Comparison of ENCODE assay signal across 8 mouse cellular contexts in genomic region chr8:111343225-111343624, GRCm38 (mm10). TPM values are rescaled to one million over a fixed set of nuclear protein-coding genes. Genes with fewer than 3 reads are reported as not detected.
DNase-seq lines count a peak whose midpoint lies in the region; ATAC-seq and TF ChIP-seq lines count a peak whose summit lies in the region.
"Had no signal": no experiment of that assay in that cellular context is flagged by ENCODE, and none has a peak within 500 bp of the region (broad histone marks: within the 10 kb centered on the region; RNA-seq: fewer than 3 reads in every experiment).

No protein-coding gene starts in this region.

- no peak for ATAC-seq in G1E (ENCODE audit: extremely low read depth, insufficient number of reproducible peaks, low FRiP score, poor library complexity, severe bottlenecking)
- ATAC-seq in megakaryocyte-erythroid progenitor cell, adult 5-6 weeks (replicated peaks; ENCODE audit: low FRiP score, low TSS enrichment, poor library complexity, severe bottlenecking) = peak; percentile 90

- peaks cover 7% of the 10 kb centered on the region for H3K4me1 ChIP-seq in G1E (ENCODE audit: insufficient read depth, low read depth, low read length)

- no peaks in the 10 kb centered on the region for H3K36me3 ChIP-seq in G1E (replicated peaks)

- DNase-seq in G1E (ENCODE audit: low spot score) = peak; percentile 58
- DNase-seq in adrenal gland, postnatal 10 days = peak; percentile 92
- DNase-seq in embryo, embryonic 9.5 days (ENCODE audit: extremely low spot score) = peak; percentile 71
- peak; percentile 41 for DNase-seq in heart, postnatal 25 days (ENCODE audit: low spot score)
- DNase-seq in layer of hippocampus, postnatal 14 days (ENCODE audit: low spot score in 2 of 2) = peak; percentile 68 to 79
- peak; percentile 52 to 72 for DNase-seq in spleen, postnatal 14 days (ENCODE audit: low spot score in 2 of 2)

- peaks cover 42% of the 10 kb centered on the region for H3K27me3 ChIP-seq in G1E (ENCODE audit: insufficient read depth, low read length)

- intact Hi-C loops in heart, postnatal 25 days (cut with DNase I) = loop anchor here (1.0 to 5.0 kb wide), 4 partner anchors 96 to 319 kb away; partner anchors contain the start of gene Znrf1

- H3K4me3 ChIP-seq in G1E (ENCODE audit: low read depth, low read length) = no peak overlapping the region
- H3K4me3 ChIP-seq: myocyte had no signal

- H3K9me3 ChIP-seq in G1E (replicated peaks) = no peaks in the 10 kb centered on the region

- TF ChIP-seq CTCF in G1E (IDR thresholded peaks at IDR 0.05; ENCODE audit: low read depth, low read length) = peak; percentile 77

RNA-seq across cellular contexts. Expression of gene Mlkl, which starts 5.2 kb away (rescaled TPM):
- total RNA-seq in G1E (2014; fragmentation: Nextera tagmentation) (not detected in 2 replicates), G1E (2017) (0.17 TPM in 1 of 2 replicates, not detected in the other)
- not detected in 2 replicates for polyA plus RNA-seq in G1E (2012)
- 10 to 100 TPM; 10.5 to 11.1 TPM for total RNA-seq in adrenal gland, postnatal 10 days (2021)
- 1 to 10 TPM; 2.8 TPM for total RNA-seq in heart, postnatal 25 days (2021)
- under 1 TPM; 0.37 to 0.91 TPM for total RNA-seq in layer of hippocampus, postnatal 14 days (2021)
- total RNA-seq in megakaryocyte-erythroid progenitor cell, adult 5-6 weeks (2014; fragmentation: Nextera tagmentation) = 6.6 and 20.9 TPM in 2 replicates
- total RNA-seq in megakaryocyte-erythroid progenitor cell, adult 5-6 weeks (2017) = 13.6 and 31.6 TPM in 2 replicates

RNA-seq across cellular contexts. Expression of gene Rfwd3, which starts 43.2 kb away (rescaled TPM):
- 58.1 and 72.0 TPM in 2 replicates for total RNA-seq in G1E (2014; fragmentation: Nextera tagmentation)
- 79.2 and 83.2 TPM in 2 replicates for total RNA-seq in G1E (2017)
- polyA plus RNA-seq in G1E (2012) = 4.0 and 4.9 TPM in 2 replicates
- total RNA-seq in adrenal gland, postnatal 10 days (2021) = 10 to 100 TPM; 38.5 to 53.0 TPM
- 10 to 100 TPM; 16.7 to 17.9 TPM for total RNA-seq in heart, postnatal 25 days (2021)
- total RNA-seq in layer of hippocampus, postnatal 14 days (2021) = 10 to 100 TPM; 19.7 to 20.3 TPM
- total RNA-seq in megakaryocyte-erythroid progenitor cell, adult 5-6 weeks (2014; fragmentation: Nextera tagmentation) = 74.5 and 75.6 TPM in 2 replicates
- total RNA-seq in megakaryocyte-erythroid progenitor cell, adult 5-6 weeks (2017) = 51.3 and 63.6 TPM in 2 replicates

RNA-seq across cellular contexts. Expression of gene Fa2h, which starts 50.4 kb away (rescaled TPM):
- total RNA-seq in G1E (2014; fragmentation: Nextera tagmentation) (not detected in 2 replicates), G1E (2017) (0.06 and 0.11 TPM in 2 replicates)
- polyA plus RNA-seq in G1E (2012) = not detected in 2 replicates
- under 1 TPM; 0.45 to 0.51 TPM for total RNA-seq in adrenal gland, postnatal 10 days (2021)
- total RNA-seq in heart, postnatal 25 days (2021) = under 1 TPM in 1 of 2 experiments, not detected in 1; 0.22 TPM
- total RNA-seq in layer of hippocampus, postnatal 14 days (2021) = 10 to 100 TPM; 28.6 to 30.5 TPM
- not detected in 2 replicates for total RNA-seq in megakaryocyte-erythroid progenitor cell, adult 5-6 weeks (2014; fragmentation: Nextera tagmentation)
- total RNA-seq in megakaryocyte-erythroid progenitor cell, adult 5-6 weeks (2017) = not detected in 2 replicates

Comparison
In these comparisons a context has a peak if more than half of its experiments do, and no peak if none do; other contexts are left out.
1. DNase-seq: peak in every context shown above with its lines; median percentile 92 in adrenal gland, postnatal 10 days; 74 in layer of hippocampus, postnatal 14 days; 71 in embryo, embryonic 9.5 days; 62 in spleen, postnatal 14 days; 58 in G1E; 41 in heart, postnatal 25 days.
2. RNA of gene Fa2h, which starts 50.4 kb away (total RNA-seq): 28.6 to 30.5 TPM in layer of hippocampus, postnatal 14 days; 0.45 to 0.51 TPM in adrenal gland, postnatal 10 days, 0.22 TPM in heart, postnatal 25 days, 0.06 to 0.11 TPM in G1E and not detected in megakaryocyte-erythroid progenitor cell, adult 5-6 weeks; every median in the first group is over 10 times any median in the second.